Mouse (Mus musculus) urinary bladder, postnatal 25 days (tissue): ENCODE results near the gene Lingo1.

Source experiments
- DNase-seq: peaks from one replicate; pipeline ENCODE4 v3.0.0; 2022; ENCODE audit warnings: low spot score

The Lingo1 gene

GRCm38 (mm10) chr9:56605443-56605806 is 190.8 kb downstream of the Lingo1 start:
- DNase-seq, result no peak

GRCm38 (mm10) chr9:56604797-56605442 is 191.3 kb downstream of the Lingo1 start:
- DNase-seq, result peak; percentile 6

GRCm38 (mm10) chr9:56600655-56601054 is 195.6 kb downstream of the Lingo1 start:
- DNase-seq, result no peak

GRCm38 (mm10) chr9:56592639-56593038 is 203.6 kb downstream of the Lingo1 start:
- DNase-seq, result no peak

GRCm38 (mm10) chr9:56591248-56591888 is 204.9 kb downstream of the Lingo1 start:
- no peak for DNase-seq

GRCm38 (mm10) chr9:56589762-56590161 is 206.5 kb downstream of the Lingo1 start:
- DNase-seq, result no peak

GRCm38 (mm10) chr9:56584043-56584424 is 212.2 kb downstream of the Lingo1 start:
- DNase-seq, result no peak

- DNase-seq, result no peak
Observed at GRCm38 (mm10) chr9:56583139-56584042, 212.9 kb downstream of the Lingo1 start.

- DNase-seq, result no peak
Observed at GRCm38 (mm10) chr9:56582628-56583027, 213.6 kb downstream of the Lingo1 start.

- no peak for DNase-seq
Observed at GRCm38 (mm10) chr9:56581700-56582099, 214.6 kb downstream of the Lingo1 start.

GRCm38 (mm10) chr9:56581016-56581415 is 215.3 kb downstream of the Lingo1 start:
- no peak for DNase-seq

- no peak for DNase-seq
Observed at GRCm38 (mm10) chr9:56580101-56580500, 216.2 kb downstream of the Lingo1 start.

- no peak for DNase-seq
Observed at GRCm38 (mm10) chr9:56577405-56577804, 218.9 kb downstream of the Lingo1 start.

- DNase-seq, result no peak
Observed at GRCm38 (mm10) chr9:56572534-56573479, 223.5 kb downstream of the Lingo1 start.
